Mouse (Mus musculus) hindbrain, embryonic 12.5 days (tissue): ENCODE data around the gene Zfp710. TPM values are rescaled to one million over a fixed set of nuclear protein-coding genes. Genes with fewer than 3 reads are reported as not detected.
A peak's percentile ranks its signal among the peaks of the same experiment; 100 is the strongest.
"Not testable (repeated sequence)": the region's sequence is repeated elsewhere in the genome, so short reads cannot be mapped to it uniquely, and the experiment has no call there.

Experiments used
- ATAC-seq: fragments of 200-750 bp; cut with Nextera tagmentation; 2 replicates; pipeline ENCODE4 v1.8.0; 2017; ENCODE audit warnings: moderate TSS enrichment; ENCODE audit not compliant: low FRiP score
- H3K27ac ChIP-seq: fragments of 300-500 bp; sonication (generic); 2 replicates; pipeline ENCODE4 v1.5.1; 2016; ENCODE audit warnings: mild to moderate bottlenecking
- H3K27me3 ChIP-seq: fragments of 300-500 bp; sonication (generic); 2 replicates; pipeline ENCODE4 v1.6.1; 2016; ENCODE audit warnings: mild to moderate bottlenecking
- H3K36me3 ChIP-seq: fragments of 300-500 bp; sonication (generic); 2 replicates; pipeline ENCODE4 v1.6.1; 2016; ENCODE audit warnings: mild to moderate bottlenecking
- H3K4me1 ChIP-seq: fragments of 300-500 bp; sonication (generic); 2 replicates; pipeline ENCODE4 v1.6.1; 2016
- H3K4me2 ChIP-seq: fragments of 300-500 bp; sonication (generic); replicated peaks from 2 replicates; pipeline ENCODE4 v1.6.1; 2016; ENCODE audit warnings: mild to moderate bottlenecking
- H3K4me3 ChIP-seq: fragments of 300-500 bp; sonication (generic); 2 replicates; pipeline ENCODE4 v1.5.1; 2016; ENCODE audit warnings: mild to moderate bottlenecking
- H3K9ac ChIP-seq: fragments of 300-500 bp; sonication (generic); 2 replicates; pipeline ENCODE4 v1.6.1; 2016; ENCODE audit warnings: mild to moderate bottlenecking, moderate library complexity
- H3K9me3 ChIP-seq: fragments of 300-500 bp; sonication (generic); replicated peaks from 2 replicates; pipeline ENCODE4 v1.6.1; 2016; ENCODE audit warnings: mild to moderate bottlenecking
- WGBS: fragments of 180-500 bp; shearing (Covaris S2); methylation state at CpG from one replicate; pipeline ENCODE4 v1.1.7; 2016; 5-methylcytosine and 5-hydroxymethylcytosine counted together
- polyA plus RNA-seq: library from polyadenylated mRNA; unstranded; fragments of >200 nt; fragmentation: Nextera tagmentation; extraction: Ambion mirVana; gene quantifications from 2 replicates; pipeline ENCODE4 v1.2.1, GENCODE M21; 2016

Gene Zfp710
- polyA plus RNA-seq, 1 experiment from 2014 or later = 26.0 TPM

DNA sequence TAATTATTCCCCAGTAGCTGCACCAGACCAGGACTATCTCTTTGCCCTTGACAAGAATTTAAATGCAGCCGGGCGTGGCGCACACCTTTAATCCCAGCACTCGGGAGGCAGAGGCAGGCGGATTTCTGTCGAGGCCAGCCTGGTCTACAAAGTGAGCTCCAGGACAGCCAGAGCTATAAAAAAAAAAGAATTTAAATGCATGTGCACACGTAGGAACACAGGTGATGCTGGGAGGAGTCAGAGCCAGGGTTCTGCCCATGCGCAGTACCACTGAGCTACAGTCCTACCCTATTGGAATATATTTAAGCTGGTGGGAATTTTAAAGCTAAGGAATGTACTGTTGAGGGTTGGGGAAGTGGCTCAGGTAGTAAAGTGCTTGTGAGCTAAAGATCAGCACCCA, 6.4 kb downstream of the Zfp710 start:
- no peak overlapping the region for H3K4me2 ChIP-seq
- peaks cover 73% of the 10 kb centered on the region for H3K4me1 ChIP-seq
- H3K9ac ChIP-seq = no peak overlapping the region
- 96% methylated on average over 8 of the region's 8 CpGs for WGBS
- no peaks in the 10 kb centered on the region for H3K27me3 ChIP-seq
- no peak overlapping the region for H3K27ac ChIP-seq
- no peaks in the 10 kb centered on the region for H3K9me3 ChIP-seq
- no peaks in the 10 kb centered on the region for H3K36me3 ChIP-seq
- ATAC-seq = no peak
- H3K4me3 ChIP-seq = no peak overlapping the region

DNA sequence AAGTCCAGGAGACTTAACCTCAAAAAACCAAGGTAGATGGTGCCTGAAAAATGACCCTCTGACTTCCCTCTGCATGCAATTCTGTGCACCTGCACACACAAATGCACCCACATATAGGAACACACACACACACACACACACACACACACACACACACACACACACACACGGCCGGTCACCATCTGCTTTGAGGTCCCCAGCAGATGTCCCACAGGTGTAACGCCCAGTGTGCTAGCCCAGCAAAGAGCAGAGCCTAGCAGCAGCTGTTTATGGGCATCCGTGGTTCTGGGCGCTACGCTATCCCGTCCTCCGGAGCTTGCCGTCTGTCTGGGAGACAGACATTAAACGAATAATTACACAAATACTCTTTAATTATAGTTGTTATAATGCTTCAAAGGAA, 6.9 kb downstream of the Zfp710 start:
- WGBS = 56% methylated on average over 10 of the region's 10 CpGs
- Histone ChIP-seq H3K27ac (0 out of 2 replicates have a peak overlapping the region, but pooled peaks have one; percentile 30), H3K9ac (no peak overlapping the region)

DNA sequence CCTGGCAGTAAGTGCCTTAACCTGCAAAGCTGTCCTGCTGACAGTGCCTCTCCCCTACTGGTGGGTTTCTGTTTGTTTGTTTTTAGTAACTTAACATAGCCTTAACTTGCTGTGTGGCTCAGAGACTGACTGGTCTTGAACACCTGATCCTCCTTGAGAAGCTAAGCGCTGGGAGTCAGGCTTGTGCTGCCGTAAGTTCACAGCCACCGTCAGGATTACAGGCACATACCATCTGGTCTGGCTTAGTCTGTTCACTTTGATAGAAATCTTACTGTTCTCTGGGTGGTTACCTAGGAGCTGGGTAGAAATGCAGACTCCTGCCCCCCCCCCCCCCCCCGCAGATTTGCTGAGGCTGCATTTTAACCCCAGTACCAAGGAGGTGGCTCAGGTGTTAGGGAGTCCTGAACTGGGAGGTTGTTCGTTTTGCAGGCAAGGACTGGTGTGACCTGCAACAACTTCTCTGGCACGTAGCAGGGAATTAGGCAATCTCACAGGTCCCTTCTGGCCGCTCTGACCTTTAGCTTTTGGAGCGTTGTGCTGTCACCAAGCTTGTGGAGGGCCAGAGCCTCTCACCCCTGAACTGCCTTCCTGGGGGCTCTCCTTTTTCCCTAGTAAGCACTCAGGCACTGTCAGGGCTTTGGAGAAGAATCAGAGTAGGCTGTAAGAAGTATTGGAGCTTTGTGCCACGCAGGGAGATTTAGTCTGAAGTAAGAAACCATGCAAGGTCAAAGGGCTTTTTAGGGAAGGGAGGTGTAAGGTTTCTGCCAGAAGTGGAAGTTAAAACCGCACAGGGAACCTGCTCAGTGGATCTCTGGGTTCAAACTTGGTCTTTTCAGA, 7.8 kb downstream of the Zfp710 start:
- 42% methylated on average over 10 of the region's 10 CpGs for WGBS
- no peak for ATAC-seq
- Histone ChIP-seq H3K4me3 (no peak overlapping the region), H3K36me3 (no peaks in the 10 kb centered on the region), H3K4me1 (peaks cover 75% of the 10 kb centered on the region), H3K27me3 (no peaks in the 10 kb centered on the region), H3K9ac (no peak overlapping the region), H3K4me2 (no peak overlapping the region), H3K9me3 (no peaks in the 10 kb centered on the region), H3K27ac (no peak overlapping the region)

More for the DNA sequence above, 6.9 kb downstream of the Zfp710 start:
- no peaks in the 10 kb centered on the region for H3K9me3 ChIP-seq
- H3K36me3 ChIP-seq = no peaks in the 10 kb centered on the region
- peaks cover 75% of the 10 kb centered on the region for H3K4me1 ChIP-seq
- H3K27me3 ChIP-seq = no peaks in the 10 kb centered on the region
- H3K4me3 ChIP-seq = no peak overlapping the region
- ATAC-seq = no peak
- 0 out of 2 replicates have a peak overlapping the region, but pooled peaks have one; percentile 11 for H3K4me2 ChIP-seq

DNA sequence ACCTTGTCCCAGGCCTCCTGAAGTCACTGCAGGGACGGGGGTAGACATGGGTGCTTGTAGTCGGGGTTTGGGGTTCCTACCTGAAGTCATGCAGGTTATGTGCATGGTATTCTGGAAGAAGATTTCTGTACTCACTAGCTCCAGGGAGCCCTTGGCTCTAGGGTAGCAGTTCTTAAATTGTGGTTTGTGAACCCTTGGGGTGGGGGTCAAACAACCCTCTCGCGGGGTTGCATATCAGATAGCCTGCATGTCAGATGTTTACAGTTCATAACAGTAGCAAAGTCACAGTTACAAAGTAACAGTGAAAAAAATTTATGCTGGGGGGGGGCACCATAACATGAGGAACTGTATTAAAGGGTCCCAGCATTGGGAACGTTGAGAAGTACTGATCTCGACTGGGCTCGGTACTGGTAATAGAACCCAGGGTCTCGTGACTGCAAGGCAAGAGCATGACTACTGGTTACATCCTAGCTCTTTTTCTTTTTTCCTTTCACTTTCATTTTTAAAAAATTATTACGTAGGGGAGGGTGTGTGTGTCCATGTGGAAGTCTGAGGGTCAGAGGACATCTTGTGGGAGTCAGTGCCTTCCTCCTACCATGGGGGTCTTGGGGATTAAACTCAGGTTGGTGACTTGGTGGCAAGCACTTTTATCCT, 8.6 kb downstream of the Zfp710 start:
- 81% methylated on average over 9 of the region's 9 CpGs for WGBS
- Histone ChIP-seq H3K4me1 (peaks cover 68% of the 10 kb centered on the region), H3K9me3 (no peaks in the 10 kb centered on the region)

DNA sequence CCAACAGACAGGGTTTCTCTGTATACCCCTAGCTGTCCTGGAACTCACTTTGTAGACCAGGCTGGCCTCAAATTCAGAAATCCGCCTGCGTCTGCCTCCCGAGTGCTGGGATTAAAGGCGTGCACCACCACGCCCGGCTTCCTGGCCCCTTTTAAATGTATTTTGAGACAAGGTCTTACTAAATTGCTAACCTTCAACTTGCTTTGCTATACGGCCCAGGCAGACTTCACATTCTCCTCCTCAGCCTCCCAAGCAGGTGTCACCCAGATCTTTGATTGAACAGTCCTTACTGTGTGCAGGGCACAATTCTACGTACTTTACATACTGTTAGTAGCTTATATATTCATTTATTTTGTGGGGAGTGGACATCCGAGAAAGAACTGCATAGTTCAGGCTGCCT, 9.2 kb downstream of the Zfp710 start:
- no peak overlapping the region for H3K4me2 ChIP-seq
- ATAC-seq = no peak
- WGBS = 84% methylated on average over 9 of the region's 9 CpGs
- no peak overlapping the region for H3K9ac ChIP-seq
- H3K27ac ChIP-seq = no peak overlapping the region
- H3K4me3 ChIP-seq = no peak overlapping the region
- no peaks in the 10 kb centered on the region for H3K9me3 ChIP-seq
- H3K4me1 ChIP-seq = peaks cover 62% of the 10 kb centered on the region
- H3K36me3 ChIP-seq = no peaks in the 10 kb centered on the region
- H3K27me3 ChIP-seq = no peaks in the 10 kb centered on the region

More for the DNA sequence above, 8.6 kb downstream of the Zfp710 start:
- Histone ChIP-seq H3K27me3 (no peaks in the 10 kb centered on the region), H3K9ac (no peak overlapping the region), H3K36me3 (no peaks in the 10 kb centered on the region), H3K27ac (no peak overlapping the region), H3K4me3 (no peak overlapping the region), H3K4me2 (no peak overlapping the region)
- ATAC-seq = no peak

DNA sequence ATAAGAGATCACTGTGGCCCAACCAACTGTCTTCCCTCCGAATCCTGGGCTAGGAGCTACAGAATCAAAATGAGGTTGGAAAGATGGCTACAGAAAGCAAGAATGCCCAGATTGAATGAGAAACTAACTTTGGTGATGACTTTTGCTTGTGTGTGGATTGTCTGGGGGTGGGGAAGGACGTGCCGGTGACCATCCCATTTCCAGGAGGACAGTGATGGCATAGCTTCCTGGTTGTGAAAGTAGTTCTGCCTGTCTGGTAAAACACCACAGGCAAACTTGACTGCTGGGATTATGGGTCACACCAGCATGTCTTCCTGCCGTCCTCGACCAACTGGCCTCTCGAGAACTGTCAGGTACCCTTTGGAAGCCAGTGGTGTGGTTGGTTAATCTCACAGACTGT, 10.5 kb downstream of the Zfp710 start:
- Histone ChIP-seq H3K9ac (no peak overlapping the region), H3K27ac (no peak overlapping the region), H3K9me3 (no peaks in the 10 kb centered on the region), H3K36me3 (no peaks in the 10 kb centered on the region), H3K4me2 (no peak overlapping the region), H3K4me3 (no peak overlapping the region), H3K27me3 (no peaks in the 10 kb centered on the region), H3K4me1 (peaks cover 49% of the 10 kb centered on the region)
- ATAC-seq = no peak
- 78% methylated on average over 6 of the region's 6 CpGs for WGBS

DNA sequence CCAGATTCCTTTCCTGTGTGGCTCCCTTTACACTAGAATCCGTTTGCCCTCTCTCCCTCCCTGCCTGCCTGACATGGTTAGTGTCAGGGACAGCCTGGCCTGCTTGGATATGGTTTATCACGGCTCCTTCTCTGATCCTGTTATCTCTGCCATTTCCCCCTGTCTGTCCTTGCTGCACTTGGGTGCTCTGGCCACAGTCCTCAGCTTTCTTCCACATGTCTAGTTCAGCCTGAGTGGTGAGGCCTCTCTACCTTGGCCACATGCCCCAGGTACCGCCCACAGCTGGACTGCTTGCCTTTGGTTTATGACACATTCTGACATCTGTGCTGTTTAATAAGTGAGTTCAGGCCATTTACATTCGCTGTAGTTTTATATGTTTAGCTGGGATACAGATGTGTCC, 11.1 kb downstream of the Zfp710 start:
- no peak overlapping the region for H3K4me3 ChIP-seq
- no peak for ATAC-seq
- H3K36me3 ChIP-seq = no peaks in the 10 kb centered on the region
- H3K9me3 ChIP-seq = no peaks in the 10 kb centered on the region
- H3K4me2 ChIP-seq = no peak overlapping the region
- H3K27me3 ChIP-seq = no peaks in the 10 kb centered on the region
- H3K9ac ChIP-seq = peak overlapping the region; percentile 27; the same call in 1 of the 2 replicates
- H3K27ac ChIP-seq = no peak overlapping the region
- peaks cover 49% of the 10 kb centered on the region for H3K4me1 ChIP-seq
- 65% methylated on average over 4 of the region's 4 CpGs for WGBS

DNA sequence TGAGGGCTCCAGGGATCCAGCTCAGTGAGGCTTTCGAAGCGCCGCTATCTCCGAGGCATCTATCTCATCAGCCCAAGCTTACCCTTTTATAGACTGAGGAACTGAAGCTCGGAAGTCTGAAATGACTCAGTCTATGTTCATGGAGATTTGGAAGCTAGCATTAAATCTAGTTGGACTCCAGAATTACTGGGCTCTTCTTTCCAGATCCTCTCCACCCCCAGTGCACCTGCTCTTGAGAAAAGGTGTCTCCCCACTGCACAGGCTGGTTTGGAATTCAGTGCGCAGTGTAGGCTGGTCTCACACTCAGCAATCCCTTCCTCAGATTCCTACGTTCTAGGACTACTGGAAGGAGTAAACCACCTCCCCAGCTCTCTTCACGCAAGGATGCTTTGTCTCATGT, 15.1 kb downstream of the Zfp710 start:
- WGBS = 96% methylated on average over 8 of the region's 8 CpGs
- no peak for ATAC-seq
- H3K4me2 ChIP-seq = no peak overlapping the region
- no peak overlapping the region for H3K4me3 ChIP-seq
- H3K9me3 ChIP-seq = no peaks in the 10 kb centered on the region
- no peak overlapping the region for H3K9ac ChIP-seq
- H3K36me3 ChIP-seq = peaks cover 6% of the 10 kb centered on the region; the same call in 1 of the 2 replicates
- peaks cover 23% of the 10 kb centered on the region for H3K4me1 ChIP-seq
- no peaks in the 10 kb centered on the region for H3K27me3 ChIP-seq
- H3K27ac ChIP-seq = no peak overlapping the region

DNA sequence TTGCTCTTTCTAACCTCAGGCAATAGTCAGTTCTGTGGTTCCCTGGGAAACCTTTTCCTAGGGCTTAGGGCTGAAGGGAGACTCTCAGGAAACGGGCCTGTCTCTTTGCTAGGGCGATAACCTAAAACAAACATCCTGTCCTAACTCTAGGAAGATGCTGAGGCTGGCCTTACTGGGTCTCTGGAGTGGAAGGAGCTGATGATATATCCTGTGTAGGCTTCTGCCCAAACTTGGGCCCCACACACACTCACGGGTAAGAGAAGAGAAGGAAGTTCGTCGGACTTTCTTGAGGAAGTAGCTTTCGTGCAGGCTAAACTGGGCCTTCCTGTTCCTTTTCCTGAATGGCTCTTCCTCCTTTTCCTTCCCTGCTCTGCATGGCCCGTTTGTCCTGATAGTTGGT, 19.6 kb downstream of the Zfp710 start:
- H3K9me3 ChIP-seq = no peaks in the 10 kb centered on the region
- H3K4me1 ChIP-seq = peaks cover 32% of the 10 kb centered on the region
- H3K4me2 ChIP-seq = no peak overlapping the region
- no peak for ATAC-seq
- peak overlapping the region; percentile 69; the same call in 1 of the 2 replicates for H3K27ac ChIP-seq
- H3K4me3 ChIP-seq = no peak overlapping the region
- peaks cover 6% of the 10 kb centered on the region; the same call in 1 of the 2 replicates for H3K36me3 ChIP-seq
- WGBS = 80% methylated on average over 7 of the region's 7 CpGs
- H3K27me3 ChIP-seq = no peaks in the 10 kb centered on the region
- 0 out of 2 replicates have a peak overlapping the region, but pooled peaks have one; percentile 32 for H3K9ac ChIP-seq

DNA sequence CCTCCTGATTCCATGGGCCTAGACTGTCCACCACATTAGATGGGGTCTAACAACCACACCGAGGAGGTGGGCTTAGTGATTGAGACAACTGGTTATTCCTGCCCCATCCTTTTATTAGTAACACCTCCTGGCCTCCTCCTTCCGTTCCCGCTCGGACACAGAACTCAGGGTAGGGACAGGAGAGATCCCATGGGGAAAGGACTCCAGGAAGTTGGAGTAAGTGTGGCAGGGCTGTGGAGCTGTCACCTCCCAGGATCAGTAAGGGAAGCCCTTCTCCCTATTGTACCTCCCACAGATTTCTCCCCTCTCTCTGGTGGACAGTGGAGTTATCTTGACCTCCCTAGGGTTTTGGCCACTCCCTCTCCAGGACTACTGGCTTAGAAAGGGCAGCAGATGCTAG, 22.4 kb downstream of the Zfp710 start:
- WGBS = 75% methylated on average over 4 of the region's 4 CpGs
- Histone ChIP-seq H3K27me3 (no peaks in the 10 kb centered on the region), H3K4me2 (no peak overlapping the region), H3K27ac (no peak overlapping the region), H3K9me3 (no peaks in the 10 kb centered on the region), H3K4me1 (peaks cover 35% of the 10 kb centered on the region), H3K4me3 (no peak overlapping the region), H3K9ac (no peak overlapping the region), H3K36me3 (no peaks in the 10 kb centered on the region)
- ATAC-seq = no peak

DNA sequence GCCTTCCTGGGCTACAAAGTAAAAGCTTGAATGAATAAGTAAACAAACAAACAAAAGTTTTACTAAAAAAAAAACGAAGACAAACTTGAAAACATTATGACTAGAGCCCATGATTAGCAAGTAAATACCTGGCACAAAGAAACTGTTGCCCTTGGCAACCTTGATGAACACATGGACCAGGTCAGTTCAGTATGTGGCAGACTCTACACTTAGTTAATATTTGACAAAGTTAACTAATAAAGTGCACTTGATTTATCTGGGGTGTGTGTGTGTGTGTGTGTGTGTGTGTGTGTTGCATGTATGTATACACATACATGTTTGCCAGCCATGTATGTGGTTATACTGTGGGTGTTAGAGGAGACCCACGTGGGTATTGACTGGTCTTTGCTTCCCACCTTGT, 25.1 kb downstream of the Zfp710 start:
- Histone ChIP-seq H3K9me3 (no peaks in the 10 kb centered on the region), H3K4me3 (no peak overlapping the region), H3K4me2 (no peak overlapping the region), H3K36me3 (no peaks in the 10 kb centered on the region), H3K27ac (no peak overlapping the region), H3K4me1 (peaks cover 36% of the 10 kb centered on the region), H3K9ac (no peak overlapping the region), H3K27me3 (no peaks in the 10 kb centered on the region)
- WGBS = 55% methylated on average over 2 of the region's 2 CpGs
- no peak for ATAC-seq

DNA sequence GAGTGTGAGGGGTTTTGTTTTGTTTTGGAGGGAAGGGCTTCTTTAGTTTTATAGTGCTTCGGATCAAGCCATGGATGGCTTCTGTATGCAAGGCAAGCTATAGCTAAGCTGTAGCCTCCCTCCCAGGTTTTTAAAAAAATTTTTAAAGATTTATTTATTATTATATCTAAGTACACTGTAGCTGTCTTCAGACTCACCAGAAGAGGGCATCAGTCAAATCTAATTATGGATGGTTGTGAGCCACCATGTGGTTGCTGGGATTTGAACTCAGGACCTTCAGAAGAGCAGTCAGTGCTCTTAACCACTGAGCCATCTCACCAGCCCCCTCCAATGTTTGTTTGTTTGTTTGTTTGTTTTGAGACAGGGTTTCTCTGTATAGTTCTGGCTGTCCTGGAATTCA, 25.8 kb downstream of the Zfp710 start:
- H3K27me3 ChIP-seq, H3K4me3 ChIP-seq, H3K9ac ChIP-seq, H3K4me2 ChIP-seq, ATAC-seq, H3K9me3 ChIP-seq, H3K36me3 ChIP-seq, H3K27ac ChIP-seq: not testable (repeated sequence)
- H3K4me1 ChIP-seq = peaks cover 33% of the 10 kb centered on the region
- 89% methylated on average over 1 of the region's 1 CpGs for WGBS
